Mouse (Mus musculus): ENCODE data around the gene Rnf43. TPM values are rescaled to one million over a fixed set of nuclear protein-coding genes. Genes with fewer than 3 reads are reported as not detected.
A peak's percentile ranks its signal among the peaks of the same experiment; 100 is the strongest.

Gene Rnf43
- polyA plus RNA-seq, 1 experiment from 2014 or later: 6.0 TPM

GRCm38 (mm10) chr11:87675606-87676005, 13.1 kb downstream of the Rnf43 start:
- in situ Hi-C loops (cut with MboI; ENCODE audit: low pct_unique_long_range_greater_than_20kb): no loop called here

GRCm38 (mm10) chr11:87677756-87678155, 15.2 kb downstream of the Rnf43 start:
- in situ Hi-C loops (cut with MboI; ENCODE audit: low pct_unique_long_range_greater_than_20kb): no loop called here
- POLR2A ChIA-PET: no interaction called here
- no peak for DNase-seq (ENCODE audit: low read depth, low spot score)
- CTCF ChIA-PET: no interaction called here
- no peaks in the 10 kb centered on the region for H3K27me3 ChIP-seq
- TF ChIP-seq CTCF (IDR thresholded peaks at IDR 0.05): no peak
- ATAC-seq: no peak

More at GRCm38 (mm10) chr11:87675606-87676005, 13.1 kb downstream of the Rnf43 start:
- no peak for TF ChIP-seq CTCF (IDR thresholded peaks at IDR 0.05)
- no peaks in the 10 kb centered on the region for H3K27me3 ChIP-seq
- CTCF ChIA-PET: interaction anchor here (1.0 to 2.6 kb wide), 2 partner anchors 12 to 21 kb away, joined by 3 to 10 read pairs; partner anchors contain the start of gene Rnf43
- no peak for DNase-seq (ENCODE audit: low read depth, low spot score)
- POLR2A ChIA-PET: no interaction called here
- ATAC-seq: no peak

- ChIA-PET POLR2A (interaction anchor here (0.7 kb wide), 1 partner anchor 1166 kb away, joined by 4 read pairs; no protein-coding TSS in a partner anchor), CTCF (interaction anchor here (0.7 kb wide), 1 partner anchor 16 kb away, joined by 5 read pairs; the partner anchor contains the start of gene Rnf43)
- no peaks in the 10 kb centered on the region for H3K27me3 ChIP-seq
- in situ Hi-C loops (cut with MboI; ENCODE audit: low pct_unique_long_range_greater_than_20kb): no loop called here
- no peak for ATAC-seq
- no peak for DNase-seq (ENCODE audit: low read depth, low spot score)
- TF ChIP-seq CTCF (IDR thresholded peaks at IDR 0.05): no peak
These were observed 16.0 kb downstream of the Rnf43 start for GRCm38 (mm10) chr11:87678545-87678944.

GRCm38 (mm10) chr11:87678976-87679375, 16.5 kb downstream of the Rnf43 start:
- ATAC-seq: peak; percentile 44
- no peak for TF ChIP-seq CTCF (IDR thresholded peaks at IDR 0.05)
- in situ Hi-C loops (cut with MboI; ENCODE audit: low pct_unique_long_range_greater_than_20kb): no loop called here
- ChIA-PET CTCF (interaction anchor here (0.7 kb wide), 1 partner anchor 16 kb away, joined by 5 read pairs; the partner anchor contains the start of gene Rnf43), POLR2A (interaction anchor here (0.7 kb wide), 1 partner anchor 1166 kb away, joined by 4 read pairs; no protein-coding TSS in a partner anchor)
- peak; percentile 90 for DNase-seq (ENCODE audit: low read depth, low spot score)
- no peaks in the 10 kb centered on the region for H3K27me3 ChIP-seq

GRCm38 (mm10) chr11:87680786-87681185, 18.3 kb downstream of the Rnf43 start:
- ChIA-PET CTCF (interaction anchor here (1.5 kb wide), 1 partner anchor 18 kb away, joined by 3 read pairs; the partner anchor contains the start of gene Rnf43), POLR2A (no interaction called here)
- in situ Hi-C loops (cut with MboI; ENCODE audit: low pct_unique_long_range_greater_than_20kb): no loop called here
- DNase-seq (ENCODE audit: low read depth, low spot score) (no peak), ATAC-seq (no peak)
- H3K27me3 ChIP-seq: no peaks in the 10 kb centered on the region
- TF ChIP-seq CTCF (IDR thresholded peaks at IDR 0.05): no peak

GRCm38 (mm10) chr11:87682096-87682495, 19.6 kb downstream of the Rnf43 start:
- DNase-seq (ENCODE audit: low read depth, low spot score) (no peak), ATAC-seq (no peak)
- ChIA-PET CTCF (interaction anchor here (0.9 to 1.5 kb wide), 2 partner anchors 14 to 19 kb away, joined by 3 to 4 read pairs; partner anchors contain the start of gene Rnf43), POLR2A (interaction anchor here (1.2 kb wide), 1 partner anchor 36 kb away, joined by 3 read pairs; no protein-coding TSS in a partner anchor)
- in situ Hi-C loops (cut with MboI; ENCODE audit: low pct_unique_long_range_greater_than_20kb): no loop called here
- no peaks in the 10 kb centered on the region for H3K27me3 ChIP-seq
- TF ChIP-seq CTCF (IDR thresholded peaks at IDR 0.05): no peak

GRCm38 (mm10) chr11:87682838-87683571, 20.5 kb downstream of the Rnf43 start:
- DNase-seq (ENCODE audit: low read depth, low spot score) (no peak), ATAC-seq (no peak)
- no peaks in the 10 kb centered on the region for H3K27me3 ChIP-seq
- in situ Hi-C loops (cut with MboI; ENCODE audit: low pct_unique_long_range_greater_than_20kb): no loop called here
- POLR2A ChIA-PET: no interaction called here
- TF ChIP-seq CTCF (IDR thresholded peaks at IDR 0.05): no peak
- CTCF ChIA-PET: no interaction called here

- in situ Hi-C loops (cut with MboI; ENCODE audit: low pct_unique_long_range_greater_than_20kb): no loop called here
- ChIA-PET POLR2A (no interaction called here), CTCF (no interaction called here)
- no peak for TF ChIP-seq CTCF (IDR thresholded peaks at IDR 0.05)
- DNase-seq (ENCODE audit: low read depth, low spot score): no peak
- no peaks in the 10 kb centered on the region for H3K27me3 ChIP-seq
- ATAC-seq: no peak
These were observed 23.9 kb downstream of the Rnf43 start for GRCm38 (mm10) chr11:87686407-87686806.

- in situ Hi-C loops (cut with MboI; ENCODE audit: low pct_unique_long_range_greater_than_20kb): no loop called here
- ATAC-seq (no peak), DNase-seq (ENCODE audit: low read depth, low spot score) (no peak)
- CTCF ChIA-PET: no interaction called here
- POLR2A ChIA-PET: no interaction called here
- no peaks in the 10 kb centered on the region for H3K27me3 ChIP-seq
- no peak for TF ChIP-seq CTCF (IDR thresholded peaks at IDR 0.05)
These were observed 25.0 kb downstream of the Rnf43 start for GRCm38 (mm10) chr11:87687246-87688225.

- POLR2A ChIA-PET: no interaction called here
- TF ChIP-seq CTCF (IDR thresholded peaks at IDR 0.05): no peak
- no peaks in the 10 kb centered on the region for H3K27me3 ChIP-seq
- no peak for ATAC-seq
- in situ Hi-C loops (cut with MboI; ENCODE audit: low pct_unique_long_range_greater_than_20kb): no loop called here
- CTCF ChIA-PET: no interaction called here
- no peak for DNase-seq (ENCODE audit: low read depth, low spot score)
These were observed 26.1 kb downstream of the Rnf43 start for GRCm38 (mm10) chr11:87688478-87689203.

All from Patski (cell line).